Mouse (Mus musculus) brain, embryonic 18.5 days (tissue): Measurements from ENCODE around the gene Oit3.

ENCODE experiments used
- DNase-seq: peaks from one replicate; pipeline ENCODE4 v3.0.0-alpha.2; 2012; ENCODE audit warnings: low read depth, low spot score

Gene Oit3

GRCm38 (mm10) chr10:59441735-59442134, at the start of gene Oit3:
TSS of gene Oit3 (minus strand) at chr10:59441778.
- DNase-seq: no peak

GRCm38 (mm10) chr10:59490920-59491319, 49.3 kb upstream of the Oit3 start:
- no peak for DNase-seq

- no peak for DNase-seq
These were observed 47.8 kb upstream of the Oit3 start for GRCm38 (mm10) chr10:59489411-59489810.

- no peak for DNase-seq
These were observed 45.8 kb upstream of the Oit3 start for GRCm38 (mm10) chr10:59487351-59487750.

- DNase-seq: no peak
These were observed 42.7 kb upstream of the Oit3 start for GRCm38 (mm10) chr10:59484318-59484717.

GRCm38 (mm10) chr10:59481381-59481780, 39.8 kb upstream of the Oit3 start:
- DNase-seq: no peak

GRCm38 (mm10) chr10:59470451-59470850, 28.9 kb upstream of the Oit3 start:
- DNase-seq: no peak

GRCm38 (mm10) chr10:59467297-59467696, 25.7 kb upstream of the Oit3 start:
- no peak for DNase-seq

- no peak for DNase-seq
These were observed 25.0 kb upstream of the Oit3 start for GRCm38 (mm10) chr10:59466626-59467025.

- DNase-seq: no peak
These were observed 24.0 kb upstream of the Oit3 start for GRCm38 (mm10) chr10:59465546-59465945.

- DNase-seq: no peak
These were observed 20.7 kb upstream of the Oit3 start for GRCm38 (mm10) chr10:59462307-59462706.

- no peak for DNase-seq
These were observed 18.2 kb upstream of the Oit3 start for GRCm38 (mm10) chr10:59459767-59460166.

- DNase-seq: no peak
These were observed 13.1 kb upstream of the Oit3 start for GRCm38 (mm10) chr10:59454631-59455030.

GRCm38 (mm10) chr10:59451839-59452238, 10.3 kb upstream of the Oit3 start:
- DNase-seq: no peak

GRCm38 (mm10) chr10:59447546-59447945, 6.0 kb upstream of the Oit3 start:
- DNase-seq: no peak

- DNase-seq: no peak
These were observed 5.4 kb upstream of the Oit3 start for GRCm38 (mm10) chr10:59446911-59447437.

GRCm38 (mm10) chr10:59444635-59445034, 3.1 kb upstream of the Oit3 start:
- DNase-seq: no peak

GRCm38 (mm10) chr10:59444106-59444505, 2.5 kb upstream of the Oit3 start:
- no peak for DNase-seq

- no peak for DNase-seq
These were observed 1.6 kb upstream of the Oit3 start for GRCm38 (mm10) chr10:59443212-59443611.

GRCm38 (mm10) chr10:59440177-59440576, 1.4 kb downstream of the Oit3 start:
- no peak for DNase-seq

GRCm38 (mm10) chr10:59439508-59439931, 2.1 kb downstream of the Oit3 start:
- no peak for DNase-seq

- DNase-seq: no peak
These were observed 2.9 kb downstream of the Oit3 start for GRCm38 (mm10) chr10:59438651-59439050.

- no peak for DNase-seq
These were observed 5.8 kb downstream of the Oit3 start for GRCm38 (mm10) chr10:59435746-59436145.

- DNase-seq: no peak
These were observed 10.8 kb downstream of the Oit3 start for GRCm38 (mm10) chr10:59430701-59431218.
